Mouse (Mus musculus) thymus, postnatal 25 days (tissue): Measurements from ENCODE around the gene Ankrd44.

Source experiments
- DNase-seq: peaks from one replicate; pipeline ENCODE4 v3.0.0; 2022

Gene Ankrd44

GRCm38 (mm10) chr1:54844361-54844760 is 81.8 kb downstream of the Ankrd44 start:
- no peak for DNase-seq

DNA sequence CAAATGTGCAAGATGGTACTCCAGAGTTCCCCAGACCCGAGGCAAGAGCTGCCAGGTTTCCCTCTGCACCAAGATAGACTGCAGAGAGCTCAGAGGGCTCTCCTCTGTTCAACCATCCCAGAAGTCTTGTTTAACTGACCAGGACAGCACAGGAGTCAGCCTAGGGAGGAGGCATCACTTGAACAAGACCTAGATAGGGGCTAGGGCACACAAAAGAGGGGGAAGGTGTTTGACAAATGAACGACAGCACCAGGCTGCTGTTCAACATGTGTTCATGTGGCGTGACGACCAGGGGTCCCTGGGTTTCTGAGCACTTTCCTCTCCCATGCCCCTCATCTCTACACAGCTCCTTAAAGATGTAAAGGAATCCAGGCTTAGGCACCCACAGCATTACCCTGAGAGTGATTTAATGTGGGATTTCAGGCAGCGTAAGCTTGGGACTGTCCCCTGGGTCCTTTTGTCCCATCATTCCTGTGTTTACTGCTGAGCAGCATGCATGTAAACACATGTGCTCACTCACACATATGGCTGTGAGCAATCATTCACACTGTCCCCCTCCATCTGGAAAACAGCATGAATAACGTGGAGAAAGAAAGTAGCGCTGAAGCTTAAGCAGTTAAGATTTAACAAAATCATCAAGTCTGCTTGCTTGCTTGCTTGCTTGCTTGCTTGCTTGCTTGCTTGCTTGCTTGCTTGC is 83.3 kb downstream of the Ankrd44 start:
- no peak for DNase-seq

GRCm38 (mm10) chr1:54841788-54842187 is 84.4 kb downstream of the Ankrd44 start:
- DNase-seq = peak; percentile 77

GRCm38 (mm10) chr1:54840040-54840439 is 86.1 kb downstream of the Ankrd44 start:
- DNase-seq = no peak

GRCm38 (mm10) chr1:54838486-54838805 is 87.7 kb downstream of the Ankrd44 start:
- DNase-seq = no peak

DNA sequence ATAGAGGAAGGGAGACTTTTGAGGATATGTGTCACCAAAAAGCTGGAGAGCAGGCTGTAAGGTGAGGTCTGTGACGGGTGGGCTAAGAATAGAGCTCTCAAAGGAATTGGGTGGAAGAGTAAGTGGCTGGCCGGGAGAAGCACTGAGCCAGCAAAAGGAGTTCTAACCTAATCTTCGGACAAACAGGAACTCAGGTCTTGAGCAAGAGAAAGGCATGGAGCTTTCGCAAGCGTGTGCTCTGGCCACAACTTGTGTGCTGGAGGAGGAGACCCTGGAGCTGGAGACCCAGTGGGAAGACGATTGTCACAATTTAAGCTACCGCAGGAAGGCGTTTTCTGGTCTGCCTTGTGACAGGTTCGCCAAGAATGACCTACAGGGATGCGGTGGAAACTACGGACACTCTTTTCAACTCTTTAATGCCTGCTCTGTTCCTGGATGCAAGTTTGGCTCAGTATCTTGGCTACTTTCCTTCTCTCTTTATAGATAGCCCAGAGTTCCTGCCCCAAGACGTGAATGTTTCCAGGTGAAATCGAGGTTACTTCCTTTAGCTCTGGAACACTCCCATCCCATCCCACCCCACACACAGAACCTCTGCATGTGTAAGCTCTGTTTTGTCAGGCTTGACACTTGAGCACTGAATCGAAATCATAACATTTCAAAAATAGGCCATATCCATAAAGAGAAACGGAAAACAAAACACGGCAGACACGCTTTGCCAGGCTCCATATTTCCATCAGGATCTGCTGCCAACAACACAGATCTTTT is 88.3 kb downstream of the Ankrd44 start:
- DNase-seq = no peak

GRCm38 (mm10) chr1:54835661-54836205 is 90.5 kb downstream of the Ankrd44 start:
- no peak for DNase-seq

GRCm38 (mm10) chr1:54833221-54833620 is 93.0 kb downstream of the Ankrd44 start:
- no peak for DNase-seq

DNA sequence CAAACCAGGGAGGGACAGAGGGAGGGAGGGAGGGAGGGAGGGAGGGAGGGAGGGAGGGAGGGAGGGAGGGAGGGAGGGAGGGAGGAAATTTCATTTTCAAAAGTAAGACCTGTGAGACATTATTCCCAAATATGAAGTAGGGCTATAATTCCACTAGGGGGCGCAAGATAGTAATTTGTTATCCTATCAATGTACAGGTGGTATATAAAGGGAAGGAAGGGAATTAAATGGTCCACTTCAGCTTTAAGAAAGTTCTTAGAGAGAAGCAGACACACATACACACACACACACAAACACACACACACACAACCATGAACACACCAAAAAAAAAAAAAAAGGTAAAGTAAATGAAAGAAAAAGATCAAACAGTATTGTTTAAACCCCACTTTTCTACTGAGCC is 93.4 kb downstream of the Ankrd44 start:
- no peak for DNase-seq

GRCm38 (mm10) chr1:54830223-54830622 is 96.0 kb downstream of the Ankrd44 start:
- no peak for DNase-seq

- no peak for DNase-seq
Observed at GRCm38 (mm10) chr1:54829681-54830213, 96.4 kb downstream of the Ankrd44 start.

- no peak for DNase-seq
Observed at GRCm38 (mm10) chr1:54827827-54828226, 98.4 kb downstream of the Ankrd44 start.

DNA sequence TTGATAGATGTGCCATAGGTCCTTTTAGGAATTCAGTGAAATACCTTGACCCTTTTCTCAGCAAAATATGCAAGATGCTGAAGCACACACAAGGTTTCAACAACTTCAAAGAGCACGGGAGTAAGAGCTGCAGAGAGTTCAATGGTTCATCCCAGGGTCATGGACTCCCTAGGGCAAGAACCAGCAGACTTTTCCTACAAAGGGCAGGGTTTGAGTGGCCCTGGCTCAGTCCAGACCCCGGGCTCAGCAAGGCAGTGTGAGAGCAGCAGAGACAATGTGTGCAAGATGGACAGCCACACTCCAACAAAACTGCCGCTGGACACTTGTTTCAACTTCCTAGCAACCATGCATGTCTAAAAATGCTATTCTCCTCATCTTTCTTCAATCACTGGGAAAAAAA is 98.8 kb downstream of the Ankrd44 start:
- DNase-seq = no peak

- no peak for DNase-seq
Observed at GRCm38 (mm10) chr1:54826426-54826986, 99.7 kb downstream of the Ankrd44 start.

- DNase-seq = no peak
Observed at GRCm38 (mm10) chr1:54825718-54826425, 100.3 kb downstream of the Ankrd44 start.

- no peak for DNase-seq
Observed at GRCm38 (mm10) chr1:54824106-54824808, 101.9 kb downstream of the Ankrd44 start.

DNA sequence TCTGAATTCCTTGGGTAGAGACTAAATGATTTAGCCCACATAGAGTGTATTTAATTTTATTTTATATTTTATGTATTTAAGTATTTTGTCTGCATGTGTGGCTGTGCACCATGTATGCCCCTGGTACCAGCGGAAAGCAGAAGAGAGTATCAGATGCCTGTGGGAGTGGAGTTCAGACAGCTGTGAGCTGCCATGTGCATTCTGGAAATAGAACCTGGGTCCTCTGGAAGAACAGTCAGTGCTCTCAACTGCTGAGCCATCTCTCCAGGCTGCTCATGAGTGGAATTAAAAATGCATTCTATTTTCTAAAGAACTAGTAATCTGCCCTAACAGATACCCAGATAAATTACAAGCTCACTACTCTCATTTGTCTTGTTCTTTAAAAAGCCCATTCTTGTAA is 104.4 kb downstream of the Ankrd44 start:
- DNase-seq = no peak

GRCm38 (mm10) chr1:54815206-54815855 is 110.9 kb downstream of the Ankrd44 start:
- DNase-seq = no peak

GRCm38 (mm10) chr1:54809811-54810549 is 116.2 kb downstream of the Ankrd44 start:
- DNase-seq = no peak

DNA sequence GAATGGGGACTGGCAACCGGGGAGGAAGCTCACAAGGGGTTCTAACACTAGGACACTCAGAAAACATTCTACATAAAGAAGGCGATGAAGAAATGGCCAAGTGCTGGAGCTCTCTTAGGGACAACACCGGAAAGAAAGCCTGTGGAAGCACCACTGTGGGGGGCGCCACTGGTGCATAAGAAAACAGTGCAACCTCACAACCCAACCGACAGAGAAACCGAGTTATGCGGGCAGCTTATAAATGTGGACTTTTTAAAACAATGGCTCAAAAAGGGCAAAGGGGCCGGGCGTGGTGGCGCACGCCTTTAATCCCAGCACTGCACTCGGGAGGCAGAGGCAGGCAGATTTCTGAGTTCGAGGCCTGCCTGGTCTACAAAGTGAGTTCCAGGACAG is 117.1 kb downstream of the Ankrd44 start:
- no peak for DNase-seq
